19 mouse cellular contexts compared by ENCODE assay signal in the genomic region with DNA sequence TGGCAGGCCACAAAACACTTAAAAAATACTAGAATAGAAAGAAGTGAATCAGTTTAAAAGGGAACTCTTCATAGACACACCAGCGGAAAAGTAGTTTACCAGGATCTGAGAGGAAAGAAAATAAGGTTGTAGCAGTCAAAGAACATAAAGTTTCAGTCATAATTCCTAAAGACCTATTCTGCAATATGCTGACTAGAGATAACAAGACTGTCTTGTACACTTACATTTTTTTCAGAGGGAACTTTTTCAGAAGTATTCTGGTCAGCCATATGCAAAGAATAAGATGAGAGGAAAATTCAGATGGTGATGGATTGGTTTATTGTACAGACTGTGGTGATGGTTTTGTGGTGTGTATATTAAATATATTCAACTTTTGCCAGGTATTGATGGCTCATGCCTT.
"Had no signal": no experiment of that assay in that cellular context is flagged by ENCODE, and none has a peak within 500 bp of the region (broad histone marks: within the 10 kb centered on the region; RNA-seq: fewer than 3 reads in every experiment).

No protein-coding gene starts in this region.

- ATAC-seq: intestine, postnatal 0 days; midbrain, embryonic 15.5 days had no signal

- H3K9ac ChIP-seq: lung, embryonic 15.5 days; midbrain, embryonic 12.5 days; midbrain, embryonic 15.5 days; neural tube, embryonic 12.5 days; neural tube, embryonic 15.5 days; stomach, embryonic 15.5 days had no signal

- H3K4me3 ChIP-seq: layer of hippocampus, adult 2 months; left cerebral cortex, adult 2 months; lung, embryonic 15.5 days; midbrain, embryonic 12.5 days; midbrain, embryonic 15.5 days; neural tube, embryonic 12.5 days; neural tube, embryonic 15.5 days; stomach, embryonic 15.5 days had no signal

- H3K9me3 ChIP-seq: lung, embryonic 15.5 days; midbrain, embryonic 12.5 days; midbrain, embryonic 15.5 days; neural tube, embryonic 12.5 days; neural tube, embryonic 15.5 days; stomach, embryonic 15.5 days had no signal

- H3K36me3 ChIP-seq: lung, embryonic 15.5 days; midbrain, embryonic 12.5 days; midbrain, embryonic 15.5 days; neural tube, embryonic 12.5 days; neural tube, embryonic 15.5 days; stomach, embryonic 15.5 days had no signal

- H3K4me1 ChIP-seq: lung, embryonic 15.5 days; midbrain, embryonic 12.5 days; midbrain, embryonic 15.5 days; neural tube, embryonic 12.5 days; neural tube, embryonic 15.5 days; stomach, embryonic 15.5 days had no signal

- H3K4me2 ChIP-seq: lung, embryonic 15.5 days; midbrain, embryonic 12.5 days; midbrain, embryonic 15.5 days; neural tube, embryonic 12.5 days; neural tube, embryonic 15.5 days; stomach, embryonic 15.5 days had no signal

- DNase-seq: kidney, adult 2 months; kidney, postnatal 25 days; layer of hippocampus, adult 9-11 months; lung, adult 18-20 months; lung, postnatal 10 days; lung, postnatal 36 days; right cerebral cortex, postnatal 14 days; right cerebral cortex, postnatal 4 days; thymus, postnatal 25 days had no signal

- H3K27me3 ChIP-seq: lung, embryonic 15.5 days; midbrain, embryonic 12.5 days; midbrain, embryonic 15.5 days; neural tube, embryonic 12.5 days; neural tube, embryonic 15.5 days; stomach, embryonic 15.5 days had no signal

- H3K27ac ChIP-seq: kidney, postnatal 0 days; layer of hippocampus, adult 2 months; left cerebral cortex, adult 2 months; lung, embryonic 15.5 days; midbrain, embryonic 12.5 days; midbrain, embryonic 15.5 days; neural tube, embryonic 12.5 days; neural tube, embryonic 15.5 days; stomach, embryonic 15.5 days had no signal
